Mouse (Mus musculus): ENCODE measurements around the gene Mapkap1. TPM values are rescaled to one million over a fixed set of nuclear protein-coding genes. Genes with fewer than 3 reads are reported as not detected.

Gene Mapkap1
- polyA plus RNA-seq, 1 experiment from 2014 or later: 93.3 TPM

GRCm38 (mm10) chr2:34543581-34543980, 137.0 kb downstream of the Mapkap1 start:
- Histone ChIP-seq H3K9ac (no peak overlapping the region), H3K4me1 (ENCODE audit: insufficient read depth) (0 out of 2 replicates have a peak, but pooled peaks cover 7% of the 10 kb centered on the region), H3K27ac (ENCODE audit: low read depth) (peak overlapping the region; percentile 59), H3K4me3 (ENCODE audit: low read depth, low read length) (no peak overlapping the region), H3K4me2 (no peak overlapping the region), H3K36me3 (ENCODE audit: insufficient read depth) (no peaks in the 10 kb centered on the region), H3K9me3 (ENCODE audit: low read depth, low read length) (no peaks in the 10 kb centered on the region), H3K27me3 (ENCODE audit: insufficient read depth, low read length) (no peaks in the 10 kb centered on the region)
- ATAC-seq (ENCODE audit: insufficient read depth): no peak
- 63% methylated on average over 7 of the region's 7 CpGs for WGBS
- TF ChIP-seq CTCF (IDR thresholded peaks at IDR 0.05; ENCODE audit: low read depth): no peak
- no peak for DNase-seq

- Histone ChIP-seq H3K4me2 (no peak overlapping the region), H3K9me3 (ENCODE audit: low read depth, low read length) (no peaks in the 10 kb centered on the region), H3K4me1 (ENCODE audit: insufficient read depth) (0 out of 2 replicates have a peak, but pooled peaks cover 7% of the 10 kb centered on the region), H3K4me3 (ENCODE audit: low read depth, low read length) (no peak overlapping the region), H3K27me3 (ENCODE audit: insufficient read depth, low read length) (no peaks in the 10 kb centered on the region), H3K27ac (ENCODE audit: low read depth) (peak overlapping the region; percentile 59), H3K9ac (no peak overlapping the region), H3K36me3 (ENCODE audit: insufficient read depth) (no peaks in the 10 kb centered on the region)
- no peak for ATAC-seq (ENCODE audit: insufficient read depth)
- DNase-seq: no peak
- TF ChIP-seq CTCF (IDR thresholded peaks at IDR 0.05; ENCODE audit: low read depth): no peak
- 46% methylated on average over 3 of the region's 3 CpGs for WGBS
These were observed 137.4 kb downstream of the Mapkap1 start for GRCm38 (mm10) chr2:34544021-34544420.

- 0 out of 2 replicates have a peak, but pooled peaks cover 7% of the 10 kb centered on the region for H3K4me1 ChIP-seq (ENCODE audit: insufficient read depth)
- no peaks in the 10 kb centered on the region for H3K9me3 ChIP-seq (ENCODE audit: low read depth, low read length)
- DNase-seq (no peak), ATAC-seq (ENCODE audit: insufficient read depth) (no peak)
- TF ChIP-seq CTCF (IDR thresholded peaks at IDR 0.05; ENCODE audit: low read depth): no peak
- no peak overlapping the region for H3K9ac ChIP-seq
- H3K27ac ChIP-seq (ENCODE audit: low read depth): peak overlapping the region; percentile 36; the same call in 1 of the 2 replicates
- no peak overlapping the region for H3K4me2 ChIP-seq
- H3K27me3 ChIP-seq (ENCODE audit: insufficient read depth, low read length): no peaks in the 10 kb centered on the region
- 68% methylated on average over 13 of the region's 13 CpGs for WGBS
- no peak overlapping the region for H3K4me3 ChIP-seq (ENCODE audit: low read depth, low read length)
- no peaks in the 10 kb centered on the region for H3K36me3 ChIP-seq (ENCODE audit: insufficient read depth)
These were observed 138.2 kb downstream of the Mapkap1 start for GRCm38 (mm10) chr2:34544646-34545395.

- Histone ChIP-seq H3K4me3 (ENCODE audit: low read depth, low read length) (no peak overlapping the region), H3K27me3 (ENCODE audit: insufficient read depth, low read length) (no peaks in the 10 kb centered on the region), H3K4me1 (ENCODE audit: insufficient read depth) (0 out of 2 replicates have a peak, but pooled peaks cover 7% of the 10 kb centered on the region), H3K36me3 (ENCODE audit: insufficient read depth) (no peaks in the 10 kb centered on the region), H3K9ac (no peak overlapping the region), H3K9me3 (ENCODE audit: low read depth, low read length) (no peaks in the 10 kb centered on the region), H3K27ac (ENCODE audit: low read depth) (no peak overlapping the region), H3K4me2 (no peak overlapping the region)
- 62% methylated on average over 3 of the region's 3 CpGs for WGBS
- no peak for TF ChIP-seq CTCF (IDR thresholded peaks at IDR 0.05; ENCODE audit: low read depth)
- ATAC-seq (ENCODE audit: insufficient read depth): no peak
- DNase-seq: no peak
These were observed 139.7 kb downstream of the Mapkap1 start for GRCm38 (mm10) chr2:34546176-34546677.

GRCm38 (mm10) chr2:34547516-34547915, 140.9 kb downstream of the Mapkap1 start:
- WGBS: 73% methylated on average over 4 of the region's 4 CpGs
- TF ChIP-seq CTCF (IDR thresholded peaks at IDR 0.05; ENCODE audit: low read depth): no peak
- Histone ChIP-seq H3K9me3 (ENCODE audit: low read depth, low read length) (no peaks in the 10 kb centered on the region), H3K4me2 (no peak overlapping the region), H3K4me3 (ENCODE audit: low read depth, low read length) (no peak overlapping the region), H3K9ac (no peak overlapping the region), H3K4me1 (ENCODE audit: insufficient read depth) (peaks cover 10% of the 10 kb centered on the region; the same call in 1 of the 2 replicates), H3K36me3 (ENCODE audit: insufficient read depth) (no peaks in the 10 kb centered on the region), H3K27ac (ENCODE audit: low read depth) (no peak overlapping the region), H3K27me3 (ENCODE audit: insufficient read depth, low read length) (no peaks in the 10 kb centered on the region)
- ATAC-seq (ENCODE audit: insufficient read depth): no peak
- no peak for DNase-seq

GRCm38 (mm10) chr2:34548961-34549360, 142.4 kb downstream of the Mapkap1 start:
- 65% methylated on average over 5 of the region's 5 CpGs for WGBS
- TF ChIP-seq CTCF (IDR thresholded peaks at IDR 0.05; ENCODE audit: low read depth): no peak
- Histone ChIP-seq H3K9me3 (ENCODE audit: low read depth, low read length) (no peaks in the 10 kb centered on the region), H3K4me3 (ENCODE audit: low read depth, low read length) (no peak overlapping the region), H3K9ac (no peak overlapping the region), H3K27me3 (ENCODE audit: insufficient read depth, low read length) (no peaks in the 10 kb centered on the region), H3K27ac (ENCODE audit: low read depth) (no peak overlapping the region), H3K4me2 (no peak overlapping the region), H3K4me1 (ENCODE audit: insufficient read depth) (peaks cover 11% of the 10 kb centered on the region; the same call in 1 of the 2 replicates), H3K36me3 (ENCODE audit: insufficient read depth) (no peaks in the 10 kb centered on the region)
- no peak for ATAC-seq (ENCODE audit: insufficient read depth)
- no peak for DNase-seq

GRCm38 (mm10) chr2:34549469-34549868, 142.9 kb downstream of the Mapkap1 start:
- TF ChIP-seq CTCF (IDR thresholded peaks at IDR 0.05; ENCODE audit: low read depth): no peak
- whole genome bisulfite sequencing: 66% methylated on average over 7 of the region's 7 CpGs
- no peaks in the 10 kb centered on the region for H3K36me3 ChIP-seq (ENCODE audit: insufficient read depth)
- ATAC-seq (ENCODE audit: insufficient read depth) (no peak), DNase-seq (no peak)
- no peak overlapping the region for H3K27ac ChIP-seq (ENCODE audit: low read depth)
- H3K9me3 ChIP-seq (ENCODE audit: low read depth, low read length): no peaks in the 10 kb centered on the region
- H3K4me2 ChIP-seq: no peak overlapping the region
- H3K27me3 ChIP-seq (ENCODE audit: insufficient read depth, low read length): no peaks in the 10 kb centered on the region
- no peak overlapping the region for H3K4me3 ChIP-seq (ENCODE audit: low read depth, low read length)
- peaks cover 11% of the 10 kb centered on the region; the same call in 1 of the 2 replicates for H3K4me1 ChIP-seq (ENCODE audit: insufficient read depth)
- H3K9ac ChIP-seq: no peak overlapping the region

All from lung, embryonic 14.5 days (tissue).